Mouse (Mus musculus) neural tube, embryonic 13.5 days (tissue): ENCODE measurements at regions not wholly inside any gene's neighbourhood (a gene's known extent, or its start where the extent isn't known, plus 50 kb on each side); places are given as distances from the start of the nearest gene placed in this dataset.

ENCODE experiments used
- ATAC-seq: fragments of 200-750 bp; cut with Nextera tagmentation; 2 replicates; pipeline ENCODE4 v1.8.0; 2017; ENCODE audit warnings: low read depth, mild to moderate bottlenecking, moderate TSS enrichment, moderate library complexity
- H3K27ac ChIP-seq: fragments of 300-500 bp; sonication (generic); replicated peaks from 2 replicates; pipeline ENCODE4 v1.5.1; 2015; ENCODE audit warnings: moderate library complexity, mild to moderate bottlenecking, inconsistent platforms
- H3K27me3 ChIP-seq: fragments of 300-500 bp; sonication (generic); 2 replicates; pipeline ENCODE4 v1.6.1; 2015; ENCODE audit warnings: mild to moderate bottlenecking, inconsistent platforms
- H3K36me3 ChIP-seq: fragments of 300-500 bp; sonication (generic); 2 replicates; pipeline ENCODE4 v1.6.1; 2015; ENCODE audit warnings: mild to moderate bottlenecking, inconsistent platforms
- H3K4me1 ChIP-seq: fragments of 300-500 bp; sonication (generic); replicated peaks from 2 replicates; pipeline ENCODE4 v1.6.1; 2015; ENCODE audit warnings: inconsistent platforms
- H3K4me2 ChIP-seq: fragments of 300-500 bp; sonication (generic); 2 replicates; pipeline ENCODE4 v1.6.1; 2015; ENCODE audit warnings: inconsistent platforms, mild to moderate bottlenecking, moderate library complexity
- H3K4me3 ChIP-seq: fragments of 300-500 bp; sonication (generic); 2 replicates; pipeline ENCODE4 v1.5.1; 2015; ENCODE audit warnings: mild to moderate bottlenecking, inconsistent platforms
- H3K9ac ChIP-seq: fragments of 300-500 bp; sonication (generic); 2 replicates; pipeline ENCODE4 v1.6.1; 2015; ENCODE audit warnings: moderate library complexity, mild to moderate bottlenecking, inconsistent platforms
- H3K9me3 ChIP-seq: fragments of 300-500 bp; sonication (generic); 2 replicates; pipeline ENCODE4 v1.6.1; 2016; ENCODE audit warnings: inconsistent platforms
- WGBS: fragments of 180-500 bp; shearing (Covaris S2); methylation state at CpG from one replicate; pipeline ENCODE4 v1.1.7; 2015; 5-methylcytosine and 5-hydroxymethylcytosine counted together

- H3K4me3 ChIP-seq, result no peak overlapping the region
- WGBS, result 93% methylated on average over 6 of the region's 6 CpGs
- H3K9me3 ChIP-seq, result no peaks in the 10 kb centered on the region
- H3K4me1 ChIP-seq, result no peaks in the 10 kb centered on the region; the same call in 1 of the 2 replicates
- H3K27ac ChIP-seq, result no peak overlapping the region
- H3K36me3 ChIP-seq, result no peaks in the 10 kb centered on the region
- H3K27me3 ChIP-seq, result peaks cover 49% of the 10 kb centered on the region
- ATAC-seq, result no peak
- H3K4me2 ChIP-seq, result no peak overlapping the region
- H3K9ac ChIP-seq, result no peak overlapping the region
Measured at GRCm38 (mm10) chr8:125317584-125317991, 252.0 kb downstream of the Sipa1l2 start.

GRCm38 (mm10) chr8:125315736-125316135 is 253.9 kb downstream of the Sipa1l2 start:
- no peak overlapping the region for H3K9ac ChIP-seq
- H3K4me1 ChIP-seq, result peaks cover 12% of the 10 kb centered on the region; the same call in 1 of the 2 replicates
- H3K4me2 ChIP-seq, result no peak overlapping the region
- no peaks in the 10 kb centered on the region for H3K9me3 ChIP-seq
- WGBS, result 29% methylated on average over 4 of the region's 4 CpGs
- H3K27ac ChIP-seq, result no peak overlapping the region
- H3K36me3 ChIP-seq, result no peaks in the 10 kb centered on the region
- no peak overlapping the region for H3K4me3 ChIP-seq
- ATAC-seq, result no peak; the same call in 1 of the 2 replicates
- peaks cover 57% of the 10 kb centered on the region for H3K27me3 ChIP-seq

- no peak overlapping the region for H3K4me2 ChIP-seq
- ATAC-seq, result no peak
- H3K27me3 ChIP-seq, result peaks cover 60% of the 10 kb centered on the region
- H3K27ac ChIP-seq, result no peak overlapping the region
- no peaks in the 10 kb centered on the region for H3K9me3 ChIP-seq
- H3K9ac ChIP-seq, result no peak overlapping the region
- H3K36me3 ChIP-seq, result no peaks in the 10 kb centered on the region
- H3K4me1 ChIP-seq, result peaks cover 19% of the 10 kb centered on the region; the same call in 1 of the 2 replicates
- 85% methylated on average over 6 of the region's 6 CpGs for WGBS
- H3K4me3 ChIP-seq, result no peak overlapping the region
Measured at GRCm38 (mm10) chr8:125314996-125315395, 254.6 kb downstream of the Sipa1l2 start.

DNA sequence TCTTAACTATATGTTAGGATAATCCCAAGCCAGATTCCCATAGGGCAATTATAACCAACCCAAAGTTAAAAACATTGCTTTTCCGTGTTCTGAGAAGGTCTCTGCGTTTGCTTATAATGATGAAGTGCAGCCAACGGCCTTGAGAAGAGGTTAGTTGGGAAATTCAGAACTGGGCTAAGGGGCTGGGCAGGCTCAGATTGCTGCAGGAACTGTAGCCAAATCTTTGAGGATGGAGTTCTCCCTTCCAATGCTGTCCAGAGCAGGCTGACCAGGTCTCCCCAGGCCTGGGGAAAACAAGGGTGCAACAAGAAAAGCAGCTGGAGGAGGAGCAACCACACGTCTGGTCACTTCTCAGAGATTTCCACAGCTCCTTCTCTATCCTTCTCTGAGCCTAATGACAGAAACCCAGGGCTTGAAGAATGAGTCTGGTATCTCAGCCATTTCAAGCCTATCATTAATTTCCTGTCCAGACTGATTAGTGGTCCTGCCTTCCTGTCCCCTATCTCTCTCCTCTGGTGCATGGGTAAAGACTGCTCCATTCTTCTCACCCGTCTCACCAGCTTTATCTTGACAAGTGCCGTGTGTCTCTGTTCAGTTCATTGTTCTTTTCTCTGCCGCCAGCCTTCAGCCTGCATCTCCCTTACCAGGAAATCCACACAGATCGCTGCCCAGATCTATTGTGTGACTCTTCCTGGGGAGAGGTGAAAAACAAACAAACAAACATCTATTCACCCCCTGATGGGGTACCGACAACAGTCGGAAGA is 255.2 kb downstream of the Sipa1l2 start:
- WGBS, result 63% methylated on average over 10 of the region's 10 CpGs
- Histone ChIP-seq H3K9me3 (no peaks in the 10 kb centered on the region), H3K4me2 (no peak overlapping the region), H3K27ac (no peak overlapping the region), H3K9ac (no peak overlapping the region), H3K4me1 (peaks cover 23% of the 10 kb centered on the region; the same call in 1 of the 2 replicates), H3K27me3 (peaks cover 64% of the 10 kb centered on the region), H3K36me3 (no peaks in the 10 kb centered on the region), H3K4me3 (no peak overlapping the region)
- no peak for ATAC-seq

DNA sequence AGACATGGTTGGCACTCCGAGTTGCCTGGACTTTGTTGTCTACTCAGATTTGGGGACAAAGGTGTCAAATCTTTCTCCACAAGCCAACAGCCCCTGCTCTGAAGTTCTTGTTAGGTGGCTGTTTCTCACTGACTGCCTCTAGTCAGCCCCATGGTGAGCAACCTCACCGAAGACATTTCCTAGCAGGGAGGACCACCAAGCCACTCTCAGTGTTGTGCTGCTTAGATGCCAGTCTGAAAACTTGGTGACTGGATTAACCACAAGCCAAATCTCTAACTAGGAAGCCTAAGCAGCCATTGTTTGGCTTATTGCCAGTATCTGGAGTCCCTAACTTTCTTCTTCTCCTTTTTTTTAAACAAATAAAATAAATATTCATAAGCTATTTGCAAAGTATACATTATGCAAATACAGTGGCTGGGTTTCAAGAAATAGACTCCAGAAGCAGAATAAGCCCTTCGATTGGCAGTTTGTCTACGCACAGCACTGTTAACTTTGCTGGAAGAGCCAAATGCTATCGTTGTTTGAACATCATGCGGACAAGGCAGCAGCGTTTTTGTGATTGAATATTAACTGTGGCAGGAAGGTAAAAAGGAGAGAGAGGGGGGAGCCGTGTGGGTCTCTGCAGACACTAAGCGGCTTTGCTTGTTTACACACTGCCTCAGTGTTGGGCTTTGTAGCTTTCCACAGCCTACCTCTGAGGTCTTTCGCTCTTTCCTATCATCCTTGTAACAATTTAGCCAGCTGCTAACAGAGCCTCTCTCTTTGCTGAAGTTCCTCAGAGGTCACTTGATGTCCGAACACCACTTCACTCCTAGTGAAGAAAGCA is 257.4 kb downstream of the Disc1 start:
- no peak for ATAC-seq
- Histone ChIP-seq H3K9me3 (no peaks in the 10 kb centered on the region), H3K4me3 (no peak overlapping the region), H3K27me3 (peaks cover 67% of the 10 kb centered on the region), H3K36me3 (no peaks in the 10 kb centered on the region), H3K9ac (no peak overlapping the region), H3K4me2 (no peak overlapping the region), H3K4me1 (peaks cover 35% of the 10 kb centered on the region), H3K27ac (no peak overlapping the region)
- WGBS, result 70% methylated on average over 11 of the region's 11 CpGs
